Mouse (Mus musculus): ENCODE data around the gene Bmp2k. TPM values are rescaled to one million over a fixed set of nuclear protein-coding genes. Genes with fewer than 3 reads are reported as not detected.

Bmp2k gene
- polyA plus RNA-seq, 1 experiment from 2014 or later: 31.1 TPM

DNA sequence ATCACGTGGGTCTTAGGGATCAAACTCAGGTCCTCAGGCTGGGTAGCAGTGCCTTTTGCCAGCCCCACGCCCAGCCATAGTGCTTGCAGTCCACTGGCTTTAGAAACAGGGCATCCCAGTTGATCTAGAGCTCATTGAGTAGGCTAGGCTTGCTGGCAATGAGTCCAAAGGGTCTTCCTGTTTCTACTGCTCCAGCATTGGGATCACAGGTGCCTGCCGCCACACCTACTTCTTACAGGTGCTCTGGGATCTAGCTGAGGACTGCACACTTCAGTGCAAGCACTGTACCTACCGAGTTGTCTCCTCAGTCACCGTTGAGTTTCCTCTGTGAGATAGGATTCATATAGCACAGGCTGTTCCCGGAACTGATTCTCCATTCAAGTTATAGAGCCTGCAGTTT lies 34.3 kb downstream of the Bmp2k start:
- Histone ChIP-seq H3K4me1 (replicated peaks; ENCODE audit: control insufficient read depth, insufficient read depth, low read length) (peaks cover 37% of the 10 kb centered on the region), H3K27ac (ENCODE audit: low read depth, low read length) (no peak overlapping the region), H3K36me3 (ENCODE audit: control insufficient read depth, insufficient read depth, low read length) (peaks cover 6% of the 10 kb centered on the region; the same call in 1 of the 2 replicates), H3K27me3 (replicated peaks; ENCODE audit: control insufficient read depth, insufficient read depth, low read length) (no peaks in the 10 kb centered on the region), H3K4me3 (ENCODE audit: low read depth, low read length) (no peak overlapping the region), H3K9ac (ENCODE audit: low read depth, low read length) (no peak overlapping the region), H3K9me3 (ENCODE audit: control insufficient read depth, low read length) (no peaks in the 10 kb centered on the region), H3K4me2 (no peak overlapping the region)
- no peak for DNase-seq (ENCODE audit: low spot score)
- ATAC-seq (replicated peaks; ENCODE audit: low FRiP score): no peak
- WGBS: 89% methylated on average over 6 of the region's 6 CpGs

DNA sequence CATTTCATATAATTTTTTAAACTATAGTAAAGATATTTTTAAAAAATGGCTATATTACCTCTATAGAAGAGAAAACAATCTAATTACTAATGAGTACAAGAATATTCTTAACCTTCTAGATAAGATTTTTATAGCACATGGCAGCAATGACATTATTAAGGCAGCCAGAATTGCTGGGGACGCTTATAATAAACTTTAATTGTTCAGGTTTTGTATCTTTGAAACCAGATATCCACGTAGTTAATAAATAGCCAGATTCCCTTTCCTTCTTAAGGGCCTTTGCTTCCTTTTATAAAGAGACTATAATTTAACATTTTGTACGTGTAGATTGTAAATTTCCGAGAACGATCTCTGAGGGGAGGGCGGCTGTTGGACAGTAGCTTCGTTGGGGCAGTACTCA lies 47.8 kb downstream of the Bmp2k start:
- no peak overlapping the region for H3K27ac ChIP-seq (ENCODE audit: low read depth, low read length)
- no peak overlapping the region for H3K9ac ChIP-seq (ENCODE audit: low read depth, low read length)
- H3K4me3 ChIP-seq (ENCODE audit: low read depth, low read length): no peak overlapping the region
- no peaks in the 10 kb centered on the region; the same call in 1 of the 2 replicates for H3K4me1 ChIP-seq (replicated peaks; ENCODE audit: control insufficient read depth, insufficient read depth, low read length)
- H3K4me2 ChIP-seq: no peak overlapping the region
- no peaks in the 10 kb centered on the region for H3K9me3 ChIP-seq (ENCODE audit: control insufficient read depth, low read length)
- ATAC-seq (replicated peaks; ENCODE audit: low FRiP score): no peak
- H3K27me3 ChIP-seq (replicated peaks; ENCODE audit: control insufficient read depth, insufficient read depth, low read length): no peaks in the 10 kb centered on the region
- no peak for DNase-seq (ENCODE audit: low spot score)
- peaks cover 20% of the 10 kb centered on the region for H3K36me3 ChIP-seq (ENCODE audit: control insufficient read depth, insufficient read depth, low read length)
- 90% methylated on average over 7 of the region's 7 CpGs for WGBS

DNA sequence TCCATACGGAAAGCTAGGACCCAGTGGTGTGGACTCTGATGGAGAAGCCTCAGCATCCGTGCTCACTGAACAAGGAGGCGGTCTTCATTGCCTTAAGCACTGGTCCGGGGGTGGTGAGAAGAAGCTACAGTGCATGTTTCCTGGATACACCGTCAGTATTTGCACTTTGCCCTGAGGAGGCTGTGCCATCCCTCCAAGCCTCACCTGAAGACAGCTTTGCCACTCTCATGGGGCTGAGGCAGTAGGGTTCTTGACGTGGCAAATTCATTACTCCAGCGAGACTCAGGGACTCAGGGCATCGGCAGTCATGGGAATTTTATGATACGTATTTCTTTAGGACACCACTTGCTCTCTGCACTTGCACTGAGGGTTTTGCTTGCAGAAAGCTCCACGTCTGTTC lies 49.2 kb downstream of the Bmp2k start:
- Histone ChIP-seq H3K9ac (ENCODE audit: low read depth, low read length) (no peak overlapping the region), H3K4me3 (ENCODE audit: low read depth, low read length) (no peak overlapping the region), H3K4me1 (replicated peaks; ENCODE audit: control insufficient read depth, insufficient read depth, low read length) (no peaks in the 10 kb centered on the region; the same call in 1 of the 2 replicates), H3K36me3 (ENCODE audit: control insufficient read depth, insufficient read depth, low read length) (peaks cover 17% of the 10 kb centered on the region), H3K4me2 (no peak overlapping the region), H3K27ac (ENCODE audit: low read depth, low read length) (no peak overlapping the region), H3K9me3 (ENCODE audit: control insufficient read depth, low read length) (no peaks in the 10 kb centered on the region), H3K27me3 (replicated peaks; ENCODE audit: control insufficient read depth, insufficient read depth, low read length) (no peaks in the 10 kb centered on the region)
- 89% methylated on average over 10 of the region's 10 CpGs for WGBS
- ATAC-seq (replicated peaks; ENCODE audit: low FRiP score) (no peak), DNase-seq (ENCODE audit: low spot score) (no peak)

DNA sequence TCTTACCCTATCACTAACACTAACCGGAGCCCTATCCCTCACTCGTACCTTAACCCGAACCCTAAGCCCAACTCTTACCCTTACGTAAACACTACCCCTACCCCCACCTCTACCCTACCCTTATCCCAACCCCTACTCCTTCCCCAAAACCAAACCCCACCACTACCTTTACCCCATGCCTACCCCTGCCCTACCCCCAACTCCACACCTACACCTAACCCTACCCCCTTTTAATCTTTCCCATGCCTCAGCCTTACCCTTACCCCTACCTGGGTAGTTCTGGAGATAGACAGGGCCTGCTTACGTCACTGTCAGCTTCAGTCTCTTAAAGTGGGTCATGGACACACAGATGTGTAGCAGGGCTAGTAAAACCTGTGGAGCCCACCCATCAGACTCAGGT lies 51.4 kb downstream of the Bmp2k start:
- WGBS: 87% methylated on average over 5 of the region's 5 CpGs
- H3K9me3 ChIP-seq (ENCODE audit: control insufficient read depth, low read length): no peaks in the 10 kb centered on the region
- ATAC-seq (replicated peaks; ENCODE audit: low FRiP score): 0 out of 2 replicates have a peak, but pooled peaks have one; percentile 15

DNA sequence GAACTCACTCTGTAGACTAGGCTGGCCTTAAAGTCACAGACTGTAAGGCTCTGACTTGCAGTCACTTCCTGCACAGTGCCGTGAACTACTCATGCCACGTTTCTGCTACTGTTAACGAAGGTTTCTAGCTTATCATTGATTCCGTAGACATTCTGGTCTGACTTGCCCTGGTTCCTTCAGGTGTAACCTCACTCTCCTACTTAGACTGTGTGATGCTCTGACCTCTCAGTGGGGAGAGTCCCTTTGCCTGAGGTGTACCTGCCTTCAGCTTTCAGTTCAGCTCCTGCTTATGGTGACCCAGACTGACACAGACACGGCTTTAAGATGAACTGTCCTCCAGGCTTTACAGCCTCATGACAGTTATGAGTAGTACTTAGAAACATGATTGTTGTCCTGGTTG lies 56.7 kb downstream of the Bmp2k start:
- peaks cover 2% of the 10 kb centered on the region; the same call in 1 of the 2 replicates for H3K4me1 ChIP-seq (replicated peaks; ENCODE audit: control insufficient read depth, insufficient read depth, low read length)
- H3K36me3 ChIP-seq (ENCODE audit: control insufficient read depth, insufficient read depth, low read length): peaks cover 16% of the 10 kb centered on the region; the same call in 1 of the 2 replicates
- ATAC-seq (replicated peaks; ENCODE audit: low FRiP score): no peak
- H3K9ac ChIP-seq (ENCODE audit: low read depth, low read length): no peak overlapping the region
- H3K27ac ChIP-seq (ENCODE audit: low read depth, low read length): no peak overlapping the region
- 71% methylated on average over 5 of the region's 5 CpGs for WGBS
- no peak overlapping the region for H3K4me3 ChIP-seq (ENCODE audit: low read depth, low read length)
- H3K27me3 ChIP-seq (replicated peaks; ENCODE audit: control insufficient read depth, insufficient read depth, low read length): no peaks in the 10 kb centered on the region
- no peak for DNase-seq (ENCODE audit: low spot score)
- no peaks in the 10 kb centered on the region for H3K9me3 ChIP-seq (ENCODE audit: control insufficient read depth, low read length)
- H3K4me2 ChIP-seq: no peak overlapping the region

More for the DNA sequence above, 51.4 kb downstream of the Bmp2k start:
- H3K4me3 ChIP-seq (ENCODE audit: low read depth, low read length): no peak overlapping the region
- no peak overlapping the region for H3K27ac ChIP-seq (ENCODE audit: low read depth, low read length)
- H3K9ac ChIP-seq (ENCODE audit: low read depth, low read length): no peak overlapping the region
- peaks cover 14% of the 10 kb centered on the region for H3K36me3 ChIP-seq (ENCODE audit: control insufficient read depth, insufficient read depth, low read length)
- no peak for DNase-seq (ENCODE audit: low spot score)
- H3K4me2 ChIP-seq: no peak overlapping the region
- H3K27me3 ChIP-seq (replicated peaks; ENCODE audit: control insufficient read depth, insufficient read depth, low read length): no peaks in the 10 kb centered on the region
- H3K4me1 ChIP-seq (replicated peaks; ENCODE audit: control insufficient read depth, insufficient read depth, low read length): no peaks in the 10 kb centered on the region; the same call in 1 of the 2 replicates

DNA sequence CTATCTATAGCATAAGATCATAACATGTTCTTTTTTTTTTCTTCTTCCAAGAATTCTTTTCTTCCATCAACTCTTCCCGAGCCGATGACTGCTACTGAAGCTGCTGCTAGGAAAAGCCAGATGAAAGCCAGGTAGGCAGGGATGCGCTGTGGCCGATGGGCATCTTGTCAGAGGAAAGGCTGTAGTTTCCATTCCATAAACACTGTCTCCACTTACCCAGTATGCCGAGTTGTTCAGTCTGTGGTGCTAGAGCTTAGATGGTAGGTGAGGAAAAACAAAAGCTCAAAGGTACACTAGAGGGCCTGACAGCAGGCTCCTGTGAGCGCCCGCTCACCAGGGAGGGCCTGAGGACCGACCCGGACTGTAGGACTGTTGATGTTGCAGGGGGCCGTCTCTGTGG lies 57.3 kb downstream of the Bmp2k start:
- Histone ChIP-seq H3K27ac (ENCODE audit: low read depth, low read length) (no peak overlapping the region), H3K36me3 (ENCODE audit: control insufficient read depth, insufficient read depth, low read length) (peaks cover 16% of the 10 kb centered on the region; the same call in 1 of the 2 replicates), H3K4me3 (ENCODE audit: low read depth, low read length) (no peak overlapping the region), H3K9me3 (ENCODE audit: control insufficient read depth, low read length) (no peaks in the 10 kb centered on the region), H3K27me3 (replicated peaks; ENCODE audit: control insufficient read depth, insufficient read depth, low read length) (no peaks in the 10 kb centered on the region), H3K4me2 (no peak overlapping the region), H3K4me1 (replicated peaks; ENCODE audit: control insufficient read depth, insufficient read depth, low read length) (peaks cover 2% of the 10 kb centered on the region; the same call in 1 of the 2 replicates), H3K9ac (ENCODE audit: low read depth, low read length) (no peak overlapping the region)
- DNase-seq (ENCODE audit: low spot score) (no peak), ATAC-seq (replicated peaks; ENCODE audit: low FRiP score) (no peak)
- WGBS: 79% methylated on average over 10 of the region's 10 CpGs

DNA sequence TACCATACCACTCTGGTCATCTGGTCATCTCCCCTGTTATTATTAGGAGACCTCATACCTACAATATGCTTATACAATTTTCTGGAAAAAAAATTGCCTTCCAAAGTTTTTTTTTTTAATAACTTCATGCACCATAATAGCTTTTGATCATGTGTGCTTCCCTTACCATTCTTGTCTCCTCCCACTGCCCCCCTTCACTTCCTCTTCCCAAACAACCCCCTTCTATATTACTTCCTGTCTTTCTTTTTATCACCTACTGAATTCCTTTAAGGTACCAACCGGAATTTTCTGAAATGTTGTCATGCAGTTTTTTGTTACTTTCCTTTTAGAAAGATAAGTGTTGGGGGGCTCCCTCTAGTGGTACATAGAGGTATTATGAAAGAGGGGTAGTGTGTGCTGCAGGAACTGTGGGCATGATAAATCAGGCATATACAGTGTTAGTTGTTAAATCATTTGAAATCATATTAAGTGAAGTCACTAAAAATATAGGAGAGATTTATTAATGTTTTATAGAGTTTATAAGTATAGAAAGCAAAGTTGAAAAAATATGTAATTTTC lies 58.1 kb downstream of the Bmp2k start:
- H3K36me3 ChIP-seq (ENCODE audit: control insufficient read depth, insufficient read depth, low read length): peaks cover 19% of the 10 kb centered on the region; the same call in 1 of the 2 replicates
- H3K9ac ChIP-seq (ENCODE audit: low read depth, low read length): no peak overlapping the region
- H3K4me3 ChIP-seq (ENCODE audit: low read depth, low read length): no peak overlapping the region
- ATAC-seq (replicated peaks; ENCODE audit: low FRiP score) (no peak), DNase-seq (ENCODE audit: low spot score) (no peak)
- H3K27me3 ChIP-seq (replicated peaks; ENCODE audit: control insufficient read depth, insufficient read depth, low read length): no peaks in the 10 kb centered on the region
- H3K4me2 ChIP-seq: no peak overlapping the region
- H3K9me3 ChIP-seq (ENCODE audit: control insufficient read depth, low read length): no peaks in the 10 kb centered on the region
- H3K27ac ChIP-seq (ENCODE audit: low read depth, low read length): no peak overlapping the region
- H3K4me1 ChIP-seq (replicated peaks; ENCODE audit: control insufficient read depth, insufficient read depth, low read length): peaks cover 2% of the 10 kb centered on the region; the same call in 1 of the 2 replicates
- 12% methylated on average over 1 of the region's 1 CpGs for WGBS

DNA sequence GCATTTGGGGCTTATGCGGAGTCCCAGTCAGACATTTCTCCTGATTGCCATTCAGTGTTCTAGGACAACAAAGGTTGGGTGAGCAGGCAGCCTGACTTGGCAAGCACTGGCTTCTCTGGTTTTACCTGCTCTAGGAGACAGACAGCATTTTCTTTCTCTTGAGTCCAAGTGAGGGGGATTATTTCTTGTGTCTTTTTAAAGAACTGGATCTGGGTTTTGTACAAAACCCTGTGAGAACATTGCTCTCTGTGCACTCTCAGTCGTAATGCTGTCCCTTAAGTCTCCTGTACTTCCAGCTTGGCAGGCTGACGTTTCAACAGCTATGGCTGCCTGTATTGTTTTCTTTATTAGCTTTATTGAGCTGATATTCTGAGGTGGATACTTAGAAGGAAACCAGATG lies 58.9 kb downstream of the Bmp2k start:
- DNase-seq (ENCODE audit: low spot score) (no peak), ATAC-seq (replicated peaks; ENCODE audit: low FRiP score) (no peak)
- H3K4me2 ChIP-seq: no peak overlapping the region
- no peak overlapping the region for H3K4me3 ChIP-seq (ENCODE audit: low read depth, low read length)
- 86% methylated on average over 3 of the region's 3 CpGs for WGBS
- no peaks in the 10 kb centered on the region for H3K9me3 ChIP-seq (ENCODE audit: control insufficient read depth, low read length)
- H3K36me3 ChIP-seq (ENCODE audit: control insufficient read depth, insufficient read depth, low read length): peaks cover 23% of the 10 kb centered on the region; the same call in 1 of the 2 replicates
- H3K27me3 ChIP-seq (replicated peaks; ENCODE audit: control insufficient read depth, insufficient read depth, low read length): no peaks in the 10 kb centered on the region
- no peak overlapping the region for H3K27ac ChIP-seq (ENCODE audit: low read depth, low read length)
- no peak overlapping the region for H3K9ac ChIP-seq (ENCODE audit: low read depth, low read length)
- peaks cover 2% of the 10 kb centered on the region; the same call in 1 of the 2 replicates for H3K4me1 ChIP-seq (replicated peaks; ENCODE audit: control insufficient read depth, insufficient read depth, low read length)

DNA sequence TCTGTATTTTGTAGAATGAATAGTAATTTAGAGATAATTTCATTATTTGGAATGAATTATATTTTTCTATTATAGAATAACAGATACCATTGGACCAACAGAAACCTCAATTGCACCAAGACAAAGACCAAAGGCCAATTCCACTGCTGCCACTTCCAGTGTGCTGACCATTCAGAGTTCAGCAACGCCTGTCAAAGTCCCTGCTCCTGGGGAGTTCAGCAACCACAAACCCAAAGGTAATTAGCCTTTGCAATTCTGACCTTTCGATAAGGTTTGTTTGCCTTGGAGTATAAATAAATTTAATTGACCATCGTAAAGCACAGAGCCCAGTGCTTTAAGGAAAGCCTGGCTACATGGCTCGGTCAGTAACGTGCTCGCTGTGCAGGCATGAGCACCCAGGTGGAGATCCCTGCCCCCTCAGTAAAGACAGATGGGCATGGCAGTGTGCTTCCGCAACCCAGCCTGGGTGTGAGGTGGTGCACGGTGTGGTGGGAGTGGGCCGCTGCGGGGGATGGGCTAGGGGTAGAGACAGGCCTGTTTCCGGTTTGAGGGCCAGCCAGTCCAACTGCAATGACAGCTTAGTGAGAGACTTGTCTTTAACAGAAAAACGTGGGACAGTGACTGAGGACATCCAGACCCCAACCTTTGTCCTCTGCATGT lies 59.4 kb downstream of the Bmp2k start:
- H3K27ac ChIP-seq (ENCODE audit: low read depth, low read length): no peak overlapping the region
- no peak overlapping the region for H3K4me2 ChIP-seq
- WGBS: 76% methylated on average over 12 of the region's 12 CpGs
- DNase-seq (ENCODE audit: low spot score): no peak
- no peak; the same call in 1 of the 2 replicates for ATAC-seq (replicated peaks; ENCODE audit: low FRiP score)
- H3K9ac ChIP-seq (ENCODE audit: low read depth, low read length): no peak overlapping the region
- peaks cover 24% of the 10 kb centered on the region; the same call in 1 of the 2 replicates for H3K36me3 ChIP-seq (ENCODE audit: control insufficient read depth, insufficient read depth, low read length)
- no peaks in the 10 kb centered on the region for H3K9me3 ChIP-seq (ENCODE audit: control insufficient read depth, low read length)
- peaks cover 2% of the 10 kb centered on the region; the same call in 1 of the 2 replicates for H3K4me1 ChIP-seq (replicated peaks; ENCODE audit: control insufficient read depth, insufficient read depth, low read length)
- H3K4me3 ChIP-seq (ENCODE audit: low read depth, low read length): no peak overlapping the region
- no peaks in the 10 kb centered on the region for H3K27me3 ChIP-seq (replicated peaks; ENCODE audit: control insufficient read depth, insufficient read depth, low read length)
